Mouse (Mus musculus) olfactory bulb, adult 2 months (tissue): ENCODE data around the gene Pon3.

Experiments used
- CTCF ChIP-seq: fragments of 200-500 bp; IDR thresholded peaks from 2 replicates; pipeline ENCODE4 v1.5.1; 2012; ENCODE audit warnings: low read depth, mild to moderate bottlenecking, low read length, moderate library complexity; ENCODE audit not compliant: insufficient read depth
- POLR2A ChIP-seq: fragments of 200-500 bp; IDR thresholded peaks from 2 replicates; pipeline ENCODE4 v1.6.1; 2012; ENCODE audit warnings: mild to moderate bottlenecking, low read depth, low read length, moderate library complexity; ENCODE audit not compliant: insufficient read depth

- TF ChIP-seq CTCF (no peak), POLR2A (no peak)
Measured at GRCm38 (mm10) chr6:5234563-5234962, 21.5 kb downstream of the Pon3 start.
